Mouse (Mus musculus) c-Kit-positive CD71-positive TER-119-positive erythroid progenitor cells, embryonic 14.5 days (primary cell): ENCODE data around the gene Clic4.
A peak's percentile ranks its signal among the peaks of the same experiment; 100 is the strongest.

ENCODE experiments used
- DNase-seq: peaks from one replicate; pipeline ENCODE4 v3.0.0-alpha.2; 2013; ENCODE audit warnings: low spot score

Gene Clic4

GRCm38 (mm10) chr4:135257881-135258476 lies 14.6 kb downstream of the Clic4 start:
- DNase-seq: no peak

- DNase-seq: no peak
Measured at GRCm38 (mm10) chr4:135256536-135257450, 15.8 kb downstream of the Clic4 start.

DNA sequence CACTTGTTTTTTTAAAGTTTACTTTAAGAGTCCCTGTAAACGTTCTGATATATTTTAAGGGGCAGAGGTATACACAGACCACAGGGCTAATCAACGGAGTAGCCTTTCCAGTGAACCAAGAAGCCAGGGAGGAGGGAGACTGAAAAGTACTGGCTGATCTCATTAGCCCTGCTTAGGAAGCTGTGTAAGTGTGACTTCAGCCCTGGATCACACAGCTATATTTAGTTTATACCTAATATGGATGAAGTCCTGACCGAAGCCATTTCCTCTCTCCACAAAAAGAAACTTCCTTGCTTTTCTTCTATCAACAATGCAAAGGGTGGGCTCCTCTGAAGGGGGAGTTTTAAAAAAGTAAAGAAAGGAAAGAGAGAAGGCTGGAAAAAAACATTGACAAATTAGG lies 17.8 kb downstream of the Clic4 start:
- no peak for DNase-seq

- no peak for DNase-seq
Measured at GRCm38 (mm10) chr4:135254321-135254720, 18.3 kb downstream of the Clic4 start.

- no peak for DNase-seq
Measured at GRCm38 (mm10) chr4:135253239-135254039, 19.2 kb downstream of the Clic4 start.

DNA sequence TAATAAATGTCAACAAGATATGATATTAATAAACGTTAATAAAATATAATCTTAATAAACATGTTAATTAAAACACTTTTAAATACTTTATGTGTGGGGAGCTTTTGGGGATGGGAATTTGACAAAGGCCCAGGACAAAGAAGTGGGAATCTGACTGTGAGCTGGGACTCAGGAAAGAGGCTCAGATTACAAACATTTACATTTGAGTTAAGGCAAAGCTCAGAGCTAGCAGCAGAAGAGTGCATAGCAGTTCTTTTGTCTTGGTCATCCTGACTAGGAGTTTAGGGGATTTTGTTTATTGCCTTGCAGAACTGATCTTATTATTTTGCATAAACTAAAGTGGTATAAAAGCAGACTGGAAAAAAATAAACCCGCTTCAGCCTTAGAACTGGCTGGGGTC lies 20.8 kb downstream of the Clic4 start:
- no peak for DNase-seq

GRCm38 (mm10) chr4:135248250-135249018 lies 24.2 kb downstream of the Clic4 start:
- no peak for DNase-seq

DNA sequence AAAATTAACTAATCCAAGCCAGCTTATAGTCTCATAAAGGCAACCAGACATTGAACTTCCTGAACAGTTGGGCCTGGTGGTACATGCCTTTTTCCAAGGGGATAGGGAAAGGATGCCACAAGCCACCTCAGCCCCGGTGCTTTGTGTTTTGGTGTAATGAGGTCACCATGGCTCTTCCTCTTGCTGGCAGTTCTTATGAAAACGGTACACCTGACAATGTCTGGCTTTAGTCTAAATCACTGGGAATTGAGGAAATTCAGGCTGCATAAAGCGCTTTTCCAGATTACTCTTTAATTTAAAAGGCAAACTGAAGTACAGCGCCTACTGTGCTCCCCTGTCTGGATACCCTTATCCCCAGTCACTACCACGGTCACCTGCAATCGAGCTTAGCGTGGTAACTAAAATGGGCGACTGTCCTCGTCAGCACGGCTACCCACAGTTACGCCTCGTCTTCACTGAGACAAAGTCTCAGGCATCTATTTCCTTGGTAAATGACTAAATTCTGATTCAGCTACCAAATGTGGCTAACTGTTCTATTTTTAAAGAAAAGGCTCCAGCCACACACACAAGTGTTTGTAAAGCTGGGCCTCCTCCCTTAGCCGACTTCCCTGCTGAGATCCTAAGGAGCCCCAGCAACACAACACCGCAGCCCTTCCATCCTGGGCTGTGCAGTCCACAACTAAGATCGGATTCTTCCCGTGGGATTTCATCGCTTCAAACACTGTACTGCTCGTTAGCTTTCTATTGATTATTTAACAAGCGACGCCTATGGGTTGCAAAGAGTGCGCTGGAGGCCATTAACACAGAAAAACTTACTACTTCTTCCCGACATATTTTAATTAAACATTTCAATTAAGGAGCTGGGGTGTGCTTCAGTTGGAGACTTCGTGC lies 25.5 kb downstream of the Clic4 start:
- no peak for DNase-seq

GRCm38 (mm10) chr4:135246444-135246843 lies 26.2 kb downstream of the Clic4 start:
- no peak for DNase-seq

DNA sequence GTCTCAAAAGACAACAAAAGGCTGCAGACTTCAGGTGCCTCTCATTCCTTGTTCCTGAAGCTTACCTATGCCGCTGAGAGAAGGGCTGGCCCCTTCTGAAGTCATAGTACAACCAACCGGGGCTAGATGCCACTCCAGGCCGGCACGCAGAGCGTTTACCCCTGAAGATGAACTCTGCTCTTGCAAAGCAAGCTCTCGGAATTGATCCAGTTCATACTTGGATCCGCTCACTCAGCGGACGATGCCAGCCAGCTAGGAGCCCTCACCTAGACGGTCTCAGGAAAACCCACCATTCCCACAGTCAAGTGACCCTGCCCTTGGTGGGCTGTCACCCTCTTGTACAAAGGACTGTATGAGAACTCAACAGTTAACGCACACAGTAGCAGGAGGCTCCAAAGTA lies 26.8 kb downstream of the Clic4 start:
- no peak for DNase-seq

DNA sequence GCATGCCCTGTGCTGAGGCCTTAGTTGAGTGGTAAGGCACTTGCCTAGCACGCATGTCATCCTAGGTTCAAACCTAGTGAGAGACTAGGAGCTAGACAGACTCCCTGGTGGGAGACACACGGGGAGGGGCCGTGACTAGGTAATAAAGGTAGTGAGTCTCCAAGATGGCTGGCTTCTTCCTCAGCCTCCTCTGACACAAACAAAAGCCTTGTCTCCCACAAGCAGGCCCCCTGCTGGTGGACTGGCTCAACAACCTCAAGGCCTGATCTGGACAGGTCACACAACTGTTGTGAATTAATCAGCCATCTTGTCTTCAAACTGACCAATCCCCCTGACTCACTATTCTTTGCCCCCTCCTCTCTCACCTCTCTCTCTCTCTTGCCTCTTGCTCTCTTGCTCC lies 28.3 kb downstream of the Clic4 start:
- DNase-seq: no peak

GRCm38 (mm10) chr4:135242913-135243541 lies 29.6 kb downstream of the Clic4 start:
- DNase-seq: peak; percentile 38

GRCm38 (mm10) chr4:135242383-135242782 lies 30.2 kb downstream of the Clic4 start:
- no peak for DNase-seq

DNA sequence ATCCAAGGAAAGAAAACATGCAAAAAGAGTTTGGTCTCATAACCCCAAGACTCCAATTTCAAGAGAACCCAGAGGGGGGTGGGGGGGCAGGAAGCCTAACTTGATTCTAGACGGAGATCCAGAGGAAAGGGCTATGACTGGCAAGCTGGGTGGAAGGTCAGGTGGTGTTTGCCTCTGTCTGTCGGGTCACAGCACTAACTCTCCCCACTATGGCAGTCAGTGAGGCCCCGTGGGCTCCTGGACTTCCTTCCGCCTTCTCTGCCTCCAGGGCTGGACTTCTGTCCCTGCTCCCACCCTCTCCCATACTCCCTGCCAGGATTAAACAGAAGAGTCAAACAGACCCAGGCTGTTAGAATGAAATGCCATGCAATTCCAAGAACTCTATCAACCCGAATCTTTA lies 30.9 kb downstream of the Clic4 start:
- no peak for DNase-seq

DNA sequence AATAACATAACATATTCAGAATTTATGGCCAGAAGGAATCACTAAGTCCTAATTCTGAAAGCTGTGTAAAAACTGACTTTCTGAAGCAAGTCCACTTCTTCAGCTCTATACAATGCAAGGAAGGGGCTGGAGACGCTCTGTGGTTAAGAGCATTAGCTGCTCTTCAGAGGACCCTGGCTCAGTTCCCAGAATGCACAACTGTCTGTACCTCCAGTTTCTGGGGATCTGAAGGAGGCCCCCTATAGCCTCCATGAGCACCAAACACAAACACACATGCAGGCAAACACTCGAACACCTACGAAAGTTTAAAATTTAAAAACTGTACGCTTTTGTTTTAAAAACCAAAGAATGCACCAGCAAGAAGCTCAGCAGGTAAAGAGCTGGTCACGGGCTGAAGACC lies 31.5 kb downstream of the Clic4 start:
- DNase-seq: no peak

DNA sequence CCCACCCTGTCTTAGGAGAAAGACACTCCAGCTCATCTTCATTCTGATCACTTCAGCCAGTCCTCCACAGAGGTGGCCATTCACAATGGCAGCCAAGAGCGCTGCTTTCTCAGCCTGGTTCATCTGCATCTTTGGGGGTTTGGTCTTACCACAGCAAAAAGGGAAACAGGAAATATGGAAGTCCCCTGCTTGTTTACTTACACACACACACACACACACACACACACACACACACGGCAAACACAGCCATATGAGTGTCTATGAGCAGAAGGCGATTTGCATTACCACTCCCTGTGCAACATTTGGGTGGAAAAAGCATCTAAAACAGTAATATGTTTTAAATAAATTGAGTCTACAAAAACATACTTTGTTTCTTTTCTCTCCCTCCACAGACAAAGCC lies 32.3 kb downstream of the Clic4 start:
- DNase-seq: no peak

DNA sequence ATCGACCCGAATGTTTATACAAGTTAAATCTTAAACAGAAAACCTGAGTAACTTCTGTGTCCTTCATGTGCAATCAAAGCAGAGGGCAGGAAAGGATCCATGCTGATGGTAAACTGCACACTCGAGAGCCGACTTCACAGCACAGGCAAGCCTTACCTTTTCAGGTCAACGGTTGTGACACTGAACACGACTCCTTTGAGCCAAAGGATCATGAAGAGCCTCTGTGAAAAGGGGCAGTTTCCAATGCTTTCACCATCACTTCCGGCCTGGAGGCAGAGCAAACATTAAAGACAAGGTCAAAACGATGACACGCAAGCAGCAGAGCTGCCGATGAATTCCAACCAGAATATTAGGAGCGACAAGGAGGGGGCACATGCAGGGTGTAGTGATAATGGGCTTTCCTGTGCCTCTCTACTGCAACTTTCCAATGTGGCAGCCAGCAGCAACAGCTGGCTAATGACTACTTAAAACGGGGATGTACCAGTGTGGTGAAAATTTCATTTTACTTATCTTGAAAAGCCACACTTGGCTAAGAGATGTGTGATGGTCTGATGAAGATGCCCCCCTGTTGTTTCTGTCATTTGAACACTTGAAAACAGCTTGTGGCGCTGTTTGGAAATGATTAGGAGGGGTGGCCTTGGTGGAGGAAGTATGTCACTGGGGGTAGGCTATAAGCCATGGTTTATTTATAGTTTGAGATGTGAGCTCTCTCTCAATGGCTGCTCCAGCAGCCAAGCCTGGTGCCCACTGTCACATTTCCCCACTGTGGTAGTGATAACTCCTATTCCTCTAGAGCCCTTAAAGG lies 33.7 kb downstream of the Clic4 start:
- DNase-seq: peak; percentile 47

DNA sequence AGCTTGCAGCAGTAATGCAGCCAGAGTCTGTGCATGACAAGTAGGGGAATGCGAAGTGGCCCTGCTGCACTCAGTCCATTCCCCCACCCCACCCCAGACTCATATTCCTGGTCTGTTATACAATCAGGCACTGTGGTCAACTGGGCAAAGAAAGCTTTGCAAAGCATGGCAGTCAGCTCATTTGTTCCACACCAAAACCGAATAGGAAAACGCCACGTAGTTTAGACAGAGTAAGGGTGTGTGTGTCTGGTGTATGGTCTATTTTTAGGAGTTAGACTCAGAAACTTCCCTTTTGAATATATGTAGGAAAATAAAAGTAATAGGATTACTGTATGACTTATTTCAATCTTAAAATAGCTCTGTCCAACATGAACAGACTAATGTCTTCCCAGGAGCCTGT lies 36.0 kb downstream of the Clic4 start:
- DNase-seq: no peak

DNA sequence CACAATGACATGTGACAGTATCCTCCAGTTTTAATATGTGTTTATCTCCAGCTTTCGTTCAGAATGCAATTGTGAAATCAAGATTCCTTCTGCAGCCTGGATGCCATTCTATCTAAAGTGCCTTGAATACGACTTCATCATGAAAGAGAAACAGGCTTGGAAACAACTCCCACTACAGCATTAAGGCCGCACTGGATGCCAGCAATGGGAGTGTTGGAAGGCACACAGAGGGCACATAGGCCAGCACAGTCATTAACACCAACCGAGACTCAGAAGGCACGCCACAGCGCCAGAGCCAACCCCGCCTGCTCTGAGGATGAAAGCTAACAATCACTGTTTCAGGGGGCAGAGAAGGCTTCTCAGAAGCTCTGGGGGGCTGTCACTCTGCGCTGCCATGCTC lies 37.1 kb downstream of the Clic4 start:
- DNase-seq: no peak

DNA sequence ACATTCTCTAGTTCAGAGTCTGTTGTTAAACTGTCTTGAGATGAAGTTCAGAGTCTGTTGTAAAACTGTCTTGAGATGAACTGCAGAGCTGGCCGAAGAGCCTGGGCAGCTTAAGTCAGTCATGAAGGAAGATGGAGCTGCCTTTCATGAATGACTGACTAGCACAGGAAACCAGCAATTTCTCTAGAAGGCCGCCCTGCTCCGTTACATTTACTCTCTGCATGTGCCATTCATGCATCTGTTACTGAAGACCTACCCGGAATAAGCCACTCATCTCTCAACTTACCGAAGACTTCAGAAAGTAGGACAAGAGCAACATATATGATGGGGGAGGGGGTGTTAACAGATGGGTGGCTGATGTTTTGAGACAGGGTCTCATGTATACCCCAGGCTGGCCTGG lies 40.1 kb downstream of the Clic4 start:
- DNase-seq: no peak
